Mouse (Mus musculus): Measurements from ENCODE around the gene Celf1. TPM values are rescaled to one million over a fixed set of nuclear protein-coding genes. Genes with fewer than 3 reads are reported as not detected.

The Celf1 gene
- polyA plus RNA-seq, 1 experiment from 2014 or later = 73.1 TPM

DNA sequence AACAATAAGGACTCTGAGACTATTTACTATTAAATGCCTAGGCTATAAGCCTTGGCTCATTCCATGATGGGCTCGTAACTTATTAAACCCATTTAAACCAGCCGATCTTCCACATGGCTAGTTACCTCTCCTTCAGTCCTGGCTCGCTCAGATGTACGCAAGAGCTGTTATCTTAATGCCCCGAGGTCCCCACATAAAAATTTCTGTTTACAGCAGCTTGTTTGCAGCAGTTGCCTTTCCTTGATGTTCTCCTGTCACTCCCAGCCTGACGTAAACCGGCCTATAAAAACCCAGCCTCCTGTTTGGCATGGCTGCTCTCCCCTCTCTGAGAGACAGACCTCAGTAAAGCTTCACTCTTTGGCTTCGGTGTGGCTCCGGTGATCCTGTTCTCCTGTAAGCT, 107.2 kb downstream of the Celf1 start:
- no peaks in the 10 kb centered on the region for H3K9me3 ChIP-seq (ENCODE audit: control insufficient read depth, low read length)
- WGBS = 63% methylated on average over 9 of the region's 9 CpGs
- no peaks in the 10 kb centered on the region for H3K27me3 ChIP-seq (replicated peaks; ENCODE audit: control insufficient read depth, insufficient read depth, low read length)
- H3K4me1 ChIP-seq (ENCODE audit: control insufficient read depth, insufficient read depth, low read length) = no peaks in the 10 kb centered on the region
- no peaks in the 10 kb centered on the region for H3K36me3 ChIP-seq (ENCODE audit: control insufficient read depth, insufficient read depth, low read length)
- no peak overlapping the region for H3K4me3 ChIP-seq (ENCODE audit: low read length)
- H3K9ac ChIP-seq (ENCODE audit: low read depth, low read length) = no peak overlapping the region
- H3K4me2 ChIP-seq (ENCODE audit: low read depth, low read length) = no peak overlapping the region
- ATAC-seq = no peak
- no peak overlapping the region for H3K27ac ChIP-seq (ENCODE audit: low read length)

DNA sequence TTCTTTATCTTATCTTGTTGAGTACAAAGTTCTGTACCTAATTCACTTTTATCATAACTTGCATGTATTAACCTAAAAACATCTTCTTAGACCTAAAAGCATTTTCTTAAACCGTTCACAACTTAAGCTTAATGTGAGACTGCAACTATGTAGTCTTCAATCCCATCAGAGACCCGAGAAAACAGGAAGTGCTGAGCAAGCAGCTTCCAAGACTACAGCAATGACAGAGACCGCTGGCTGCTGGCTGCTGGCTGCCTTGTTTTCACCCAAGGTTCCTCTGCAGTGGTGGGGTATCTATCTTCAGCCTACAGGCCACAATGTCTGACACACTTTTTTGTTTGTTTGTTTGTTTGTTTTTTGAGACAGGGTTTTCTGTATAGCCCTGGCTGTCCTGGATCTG, 111.7 kb downstream of the Celf1 start:
- ATAC-seq = no peak
- 70% methylated on average over 3 of the region's 3 CpGs for WGBS
- Histone ChIP-seq H3K4me3 (ENCODE audit: low read length) (no peak overlapping the region), H3K36me3 (ENCODE audit: control insufficient read depth, insufficient read depth, low read length) (peaks cover 16% of the 10 kb centered on the region), H3K9ac (ENCODE audit: low read depth, low read length) (no peak overlapping the region), H3K4me2 (ENCODE audit: low read depth, low read length) (no peak overlapping the region), H3K9me3 (ENCODE audit: control insufficient read depth, low read length) (no peaks in the 10 kb centered on the region), H3K27ac (ENCODE audit: low read length) (no peak overlapping the region), H3K4me1 (ENCODE audit: control insufficient read depth, insufficient read depth, low read length) (peaks cover 11% of the 10 kb centered on the region), H3K27me3 (replicated peaks; ENCODE audit: control insufficient read depth, insufficient read depth, low read length) (no peaks in the 10 kb centered on the region)

GRCm38 (mm10) chr2:91052752-91053151, 112.6 kb downstream of the Celf1 start:
- 52% methylated on average over 2 of the region's 2 CpGs for WGBS
- Histone ChIP-seq H3K4me3 (ENCODE audit: low read length) (no peak overlapping the region), H3K36me3 (ENCODE audit: control insufficient read depth, insufficient read depth, low read length) (peaks cover 24% of the 10 kb centered on the region), H3K9ac (ENCODE audit: low read depth, low read length) (no peak overlapping the region), H3K9me3 (ENCODE audit: control insufficient read depth, low read length) (no peaks in the 10 kb centered on the region), H3K27me3 (replicated peaks; ENCODE audit: control insufficient read depth, insufficient read depth, low read length) (no peaks in the 10 kb centered on the region), H3K4me2 (ENCODE audit: low read depth, low read length) (no peak overlapping the region), H3K27ac (ENCODE audit: low read length) (no peak overlapping the region), H3K4me1 (ENCODE audit: control insufficient read depth, insufficient read depth, low read length) (peaks cover 11% of the 10 kb centered on the region)
- no peak for ATAC-seq

GRCm38 (mm10) chr2:91053181-91053933, 113.2 kb downstream of the Celf1 start:
- peak overlapping the region; percentile 90 for H3K9ac ChIP-seq (ENCODE audit: low read depth, low read length)
- H3K4me2 ChIP-seq (ENCODE audit: low read depth, low read length) = peak overlapping the region; percentile 58
- peaks cover 11% of the 10 kb centered on the region for H3K4me1 ChIP-seq (ENCODE audit: control insufficient read depth, insufficient read depth, low read length)
- no peaks in the 10 kb centered on the region for H3K9me3 ChIP-seq (ENCODE audit: control insufficient read depth, low read length)
- H3K4me3 ChIP-seq (ENCODE audit: low read length) = peak overlapping the region; percentile 92
- H3K36me3 ChIP-seq (ENCODE audit: control insufficient read depth, insufficient read depth, low read length) = peaks cover 27% of the 10 kb centered on the region
- no peak overlapping the region for H3K27ac ChIP-seq (ENCODE audit: low read length)
- no peaks in the 10 kb centered on the region for H3K27me3 ChIP-seq (replicated peaks; ENCODE audit: control insufficient read depth, insufficient read depth, low read length)
- WGBS = under 1% methylated on average over 6 of the region's 6 CpGs
- ATAC-seq = no peak; the same call in 1 of the 2 replicates

GRCm38 (mm10) chr2:91053934-91054382, 113.8 kb downstream of the Celf1 start, which contains the start of gene Psmc3:
Psmc3 (plus strand) TSS chr2:91054009.
- Histone ChIP-seq H3K27ac (ENCODE audit: low read length) (peak within 1 kb of the TSS; percentile 60), H3K4me1 (ENCODE audit: control insufficient read depth, insufficient read depth, low read length) (peaks cover 11% of the 10 kb centered on the region), H3K4me3 (ENCODE audit: low read length) (peak within 1 kb of the TSS; percentile 92), H3K9ac (ENCODE audit: low read depth, low read length) (peak within 1 kb of the TSS; percentile 90), H3K4me2 (ENCODE audit: low read depth, low read length) (peak within 1 kb of the TSS; percentile 88), H3K9me3 (ENCODE audit: control insufficient read depth, low read length) (no peaks in the 10 kb centered on the region), H3K36me3 (ENCODE audit: control insufficient read depth, insufficient read depth, low read length) (peaks cover 32% of the 10 kb centered on the region), H3K27me3 (replicated peaks; ENCODE audit: control insufficient read depth, insufficient read depth, low read length) (no peaks in the 10 kb centered on the region)
- peak; percentile 100 for ATAC-seq
- 0% methylated on average over 40 of the region's 40 CpGs for WGBS

DNA sequence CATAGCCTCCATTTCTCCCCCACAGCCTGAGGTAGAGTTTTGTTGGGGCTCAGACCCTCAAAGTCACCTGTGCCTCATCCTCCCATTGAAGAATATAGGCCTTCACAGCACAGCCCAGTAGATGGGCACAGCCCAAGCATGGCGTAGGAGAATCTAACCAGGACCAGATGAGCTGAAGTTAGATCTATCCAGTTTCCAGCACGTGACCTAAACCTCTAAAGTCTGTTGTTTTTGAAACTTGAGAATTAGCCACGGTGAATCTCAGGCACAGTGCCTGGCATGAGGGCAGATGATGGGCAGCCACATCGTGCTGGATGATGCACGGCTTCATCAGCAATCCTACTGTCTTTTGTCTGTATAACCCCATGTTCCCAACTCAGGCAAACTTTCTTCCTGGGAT, 118.3 kb downstream of the Celf1 start:
- Histone ChIP-seq H3K9ac (ENCODE audit: low read depth, low read length) (no peak overlapping the region), H3K4me2 (ENCODE audit: low read depth, low read length) (no peak overlapping the region), H3K27ac (ENCODE audit: low read length) (no peak overlapping the region), H3K9me3 (ENCODE audit: control insufficient read depth, low read length) (no peaks in the 10 kb centered on the region), H3K36me3 (ENCODE audit: control insufficient read depth, insufficient read depth, low read length) (peaks cover 45% of the 10 kb centered on the region), H3K27me3 (replicated peaks; ENCODE audit: control insufficient read depth, insufficient read depth, low read length) (no peaks in the 10 kb centered on the region), H3K4me1 (ENCODE audit: control insufficient read depth, insufficient read depth, low read length) (peaks cover 16% of the 10 kb centered on the region), H3K4me3 (ENCODE audit: low read length) (no peak overlapping the region)
- 92% methylated on average over 5 of the region's 5 CpGs for WGBS
- no peak for ATAC-seq

- Histone ChIP-seq H3K4me2 (ENCODE audit: low read depth, low read length) (no peak overlapping the region), H3K36me3 (ENCODE audit: control insufficient read depth, insufficient read depth, low read length) (peaks cover 45% of the 10 kb centered on the region), H3K27ac (ENCODE audit: low read length) (no peak overlapping the region), H3K4me3 (ENCODE audit: low read length) (no peak overlapping the region), H3K27me3 (replicated peaks; ENCODE audit: control insufficient read depth, insufficient read depth, low read length) (no peaks in the 10 kb centered on the region), H3K9me3 (ENCODE audit: control insufficient read depth, low read length) (no peaks in the 10 kb centered on the region), H3K9ac (ENCODE audit: low read depth, low read length) (no peak overlapping the region), H3K4me1 (ENCODE audit: control insufficient read depth, insufficient read depth, low read length) (peaks cover 16% of the 10 kb centered on the region)
- ATAC-seq = no peak
- WGBS = 89% methylated on average over 2 of the region's 2 CpGs
Measured at GRCm38 (mm10) chr2:91059376-91059775, 119.2 kb downstream of the Celf1 start.

GRCm38 (mm10) chr2:91060544-91061355, 120.6 kb downstream of the Celf1 start:
- Histone ChIP-seq H3K4me1 (ENCODE audit: control insufficient read depth, insufficient read depth, low read length) (peaks cover 5% of the 10 kb centered on the region; the same call in 1 of the 2 replicates), H3K9me3 (ENCODE audit: control insufficient read depth, low read length) (no peaks in the 10 kb centered on the region), H3K4me3 (ENCODE audit: low read length) (no peak overlapping the region), H3K27ac (ENCODE audit: low read length) (no peak overlapping the region), H3K4me2 (ENCODE audit: low read depth, low read length) (no peak overlapping the region), H3K9ac (ENCODE audit: low read depth, low read length) (no peak overlapping the region), H3K36me3 (ENCODE audit: control insufficient read depth, insufficient read depth, low read length) (peaks cover 39% of the 10 kb centered on the region), H3K27me3 (replicated peaks; ENCODE audit: control insufficient read depth, insufficient read depth, low read length) (no peaks in the 10 kb centered on the region)
- 77% methylated on average over 10 of the region's 10 CpGs for WGBS
- ATAC-seq = peak; percentile 43

DNA sequence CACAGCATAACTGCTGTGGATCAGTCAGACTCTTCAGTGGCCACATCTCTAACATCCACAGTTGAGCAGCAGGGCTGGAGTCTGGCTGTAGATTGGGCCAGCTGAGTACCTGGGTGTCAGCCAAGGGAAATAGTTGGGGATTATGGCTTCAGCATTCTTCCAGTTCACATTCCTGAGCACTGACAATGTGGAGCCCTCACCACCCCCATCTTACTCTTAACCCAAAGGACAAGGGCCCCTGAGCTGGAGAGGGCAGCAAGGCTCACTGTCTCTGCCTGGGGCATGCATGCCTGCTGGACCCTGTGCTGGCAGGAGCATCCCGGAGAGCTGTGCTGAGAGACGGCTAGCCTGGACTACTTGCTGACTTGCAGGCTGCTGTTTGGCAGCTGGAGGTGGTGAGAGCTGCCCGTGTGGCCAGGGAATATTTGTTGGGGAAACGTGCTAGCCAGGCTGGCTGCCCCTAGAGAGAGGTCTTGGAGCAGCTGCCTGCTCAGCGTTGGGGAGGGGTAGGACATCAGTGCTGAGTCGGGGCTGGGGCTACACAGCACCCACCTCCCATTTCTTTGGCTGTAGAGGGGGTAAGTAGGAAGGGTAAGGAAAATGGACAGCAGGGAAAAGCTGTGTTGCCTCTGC, 121.8 kb downstream of the Celf1 start:
- peaks cover 29% of the 10 kb centered on the region for H3K36me3 ChIP-seq (ENCODE audit: control insufficient read depth, insufficient read depth, low read length)
- H3K4me1 ChIP-seq (ENCODE audit: control insufficient read depth, insufficient read depth, low read length) = peaks cover 5% of the 10 kb centered on the region; the same call in 1 of the 2 replicates
- no peak overlapping the region for H3K9ac ChIP-seq (ENCODE audit: low read depth, low read length)
- no peak overlapping the region for H3K4me3 ChIP-seq (ENCODE audit: low read length)
- ATAC-seq = peak; percentile 41; the same call in 1 of the 2 replicates
- H3K9me3 ChIP-seq (ENCODE audit: control insufficient read depth, low read length) = no peaks in the 10 kb centered on the region
- 75% methylated on average over 6 of the region's 6 CpGs for WGBS
- H3K27ac ChIP-seq (ENCODE audit: low read length) = peak overlapping the region; percentile 66
- no peaks in the 10 kb centered on the region for H3K27me3 ChIP-seq (replicated peaks; ENCODE audit: control insufficient read depth, insufficient read depth, low read length)
- no peak overlapping the region for H3K4me2 ChIP-seq (ENCODE audit: low read depth, low read length)

Data from intestine, embryonic 16.5 days (tissue).